Mouse (Mus musculus): ENCODE results near the gene Gm28042. TPM values are rescaled to one million over a fixed set of nuclear protein-coding genes. Genes with fewer than 3 reads are reported as not detected.
A peak's percentile ranks its signal among the peaks of the same experiment; 100 is the strongest.

Gm28042 gene
- polyA plus RNA-seq, 1 experiment: 0.01 TPM

- TF ChIP-seq TAL1 (IDR thresholded peaks at IDR 0.05; ENCODE audit: low read length) (no peak), GATA1 (IDR thresholded peaks at IDR 0.05; ENCODE audit: low read length) (no peak)
- no peaks in the 10 kb centered on the region for H3K9me3 ChIP-seq (ENCODE audit: control insufficient read depth, low read length)
- no peak overlapping the region for H3K4me3 ChIP-seq (replicated peaks)
Measured at GRCm38 (mm10) chr2:120007680-120008210, 19.5 kb upstream of the Gm28042 start.

DNA sequence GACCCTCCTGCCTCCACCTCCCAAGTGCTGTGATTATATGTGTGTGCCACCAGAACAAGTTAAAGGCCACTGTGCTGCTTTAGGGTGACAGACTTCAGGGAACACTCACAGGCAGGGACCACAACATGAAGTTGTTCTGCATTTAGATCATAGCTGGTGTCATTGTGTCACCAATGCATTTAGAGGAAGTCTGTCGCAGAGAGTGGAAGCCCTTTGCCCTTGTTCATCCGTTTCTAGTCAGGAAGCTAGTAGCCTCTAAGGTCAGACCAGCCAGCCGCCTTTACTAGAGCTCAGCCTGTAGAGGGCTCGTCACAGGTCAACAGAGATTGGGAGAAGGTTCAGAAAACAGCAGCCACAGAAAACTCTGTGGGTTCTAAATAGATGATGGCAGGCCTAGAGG lies 18.6 kb upstream of the Gm28042 start:
- Histone ChIP-seq H3K4me3 (replicated peaks) (no peak overlapping the region), H3K36me3 (ENCODE audit: control insufficient read depth) (no peaks in the 10 kb centered on the region), H3K27me3 (ENCODE audit: control insufficient read depth) (no peaks in the 10 kb centered on the region), H3K9me3 (ENCODE audit: control insufficient read depth, low read length) (no peaks in the 10 kb centered on the region), H3K4me1 (ENCODE audit: control insufficient read depth) (peaks cover 7% of the 10 kb centered on the region; the same call in 1 of the 2 replicates)
- TF ChIP-seq TAL1 (IDR thresholded peaks at IDR 0.05; ENCODE audit: low read length) (no peak), GATA1 (IDR thresholded peaks at IDR 0.05; ENCODE audit: low read length) (no peak)

More at GRCm38 (mm10) chr2:120007680-120008210, 19.5 kb upstream of the Gm28042 start:
- Histone ChIP-seq H3K4me1 (ENCODE audit: control insufficient read depth) (peaks cover under 1% of the 10 kb centered on the region; the same call in 1 of the 2 replicates), H3K36me3 (ENCODE audit: control insufficient read depth) (no peaks in the 10 kb centered on the region), H3K27me3 (ENCODE audit: control insufficient read depth) (no peaks in the 10 kb centered on the region)

- H3K9me3 ChIP-seq (ENCODE audit: control insufficient read depth, low read length): no peaks in the 10 kb centered on the region
- H3K36me3 ChIP-seq (ENCODE audit: control insufficient read depth): no peaks in the 10 kb centered on the region; the same call in 1 of the 2 replicates
- H3K27me3 ChIP-seq (ENCODE audit: control insufficient read depth): no peaks in the 10 kb centered on the region
- peaks cover 22% of the 10 kb centered on the region for H3K4me1 ChIP-seq (ENCODE audit: control insufficient read depth)
- no peak overlapping the region for H3K4me3 ChIP-seq (replicated peaks)
- no peak for TF ChIP-seq TAL1 (IDR thresholded peaks at IDR 0.05; ENCODE audit: low read length)
- TF ChIP-seq GATA1 (IDR thresholded peaks at IDR 0.05; ENCODE audit: low read length): no peak
Measured at GRCm38 (mm10) chr2:120011462-120012200, 15.7 kb upstream of the Gm28042 start.

- H3K9me3 ChIP-seq (ENCODE audit: control insufficient read depth, low read length): no peaks in the 10 kb centered on the region
- H3K4me3 ChIP-seq (replicated peaks): no peak overlapping the region
- H3K27me3 ChIP-seq (ENCODE audit: control insufficient read depth): no peaks in the 10 kb centered on the region
- H3K4me1 ChIP-seq (ENCODE audit: control insufficient read depth): peaks cover 26% of the 10 kb centered on the region
- TF ChIP-seq GATA1 (IDR thresholded peaks at IDR 0.05; ENCODE audit: low read length) (no peak), TAL1 (IDR thresholded peaks at IDR 0.05; ENCODE audit: low read length) (no peak)
- H3K36me3 ChIP-seq (ENCODE audit: control insufficient read depth): peaks cover 5% of the 10 kb centered on the region; the same call in 1 of the 2 replicates
Measured at GRCm38 (mm10) chr2:120012924-120013323, 14.4 kb upstream of the Gm28042 start.

- no peak overlapping the region for H3K4me3 ChIP-seq (replicated peaks)
- H3K27me3 ChIP-seq (ENCODE audit: control insufficient read depth): no peaks in the 10 kb centered on the region
- peaks cover 26% of the 10 kb centered on the region for H3K4me1 ChIP-seq (ENCODE audit: control insufficient read depth)
- H3K36me3 ChIP-seq (ENCODE audit: control insufficient read depth): peaks cover 8% of the 10 kb centered on the region
- no peaks in the 10 kb centered on the region for H3K9me3 ChIP-seq (ENCODE audit: control insufficient read depth, low read length)
- no peak for TF ChIP-seq GATA1 (IDR thresholded peaks at IDR 0.05; ENCODE audit: low read length)
Measured at GRCm38 (mm10) chr2:120013831-120014486, 13.3 kb upstream of the Gm28042 start.

DNA sequence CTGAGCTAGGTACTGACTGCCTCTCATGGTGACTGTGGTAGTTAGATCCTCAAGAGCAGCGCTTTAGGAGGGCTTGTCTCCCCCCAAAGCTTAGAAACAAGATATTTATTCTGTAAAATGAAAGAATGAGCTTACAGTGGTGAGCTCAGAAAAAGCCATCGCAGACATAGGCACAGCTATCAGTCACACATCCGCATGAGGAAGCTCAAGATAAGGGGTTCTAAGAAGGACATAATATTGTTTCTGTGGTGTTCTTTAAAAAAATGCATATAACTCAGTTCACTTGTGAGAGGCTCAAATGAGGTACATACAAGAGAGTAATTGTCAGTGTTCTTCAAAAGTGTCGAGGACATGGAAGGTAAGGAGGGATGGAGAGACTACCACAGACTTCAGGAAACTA lies 11.4 kb upstream of the Gm28042 start:
- Histone ChIP-seq H3K4me3 (replicated peaks) (no peak overlapping the region), H3K27me3 (ENCODE audit: control insufficient read depth) (no peaks in the 10 kb centered on the region), H3K9me3 (ENCODE audit: control insufficient read depth, low read length) (no peaks in the 10 kb centered on the region), H3K36me3 (ENCODE audit: control insufficient read depth) (peaks cover 12% of the 10 kb centered on the region), H3K4me1 (ENCODE audit: control insufficient read depth) (peaks cover 26% of the 10 kb centered on the region)
- TF ChIP-seq TAL1 (IDR thresholded peaks at IDR 0.05; ENCODE audit: low read length): no peak
- no peak for TF ChIP-seq GATA1 (IDR thresholded peaks at IDR 0.05; ENCODE audit: low read length)

GRCm38 (mm10) chr2:120017599-120017998 lies 9.7 kb upstream of the Gm28042 start:
- H3K9me3 ChIP-seq (ENCODE audit: control insufficient read depth, low read length): no peaks in the 10 kb centered on the region

GRCm38 (mm10) chr2:120024337-120024736 lies 3.0 kb upstream of the Gm28042 start:
- Histone ChIP-seq H3K9me3 (ENCODE audit: control insufficient read depth, low read length) (no peaks in the 10 kb centered on the region), H3K36me3 (ENCODE audit: control insufficient read depth) (peaks cover 13% of the 10 kb centered on the region)
- TF ChIP-seq GATA1 (IDR thresholded peaks at IDR 0.05; ENCODE audit: low read length) (no peak), TAL1 (IDR thresholded peaks at IDR 0.05; ENCODE audit: low read length) (no peak)

More at GRCm38 (mm10) chr2:120017599-120017998, 9.7 kb upstream of the Gm28042 start:
- peaks cover 26% of the 10 kb centered on the region for H3K4me1 ChIP-seq (ENCODE audit: control insufficient read depth)
- H3K36me3 ChIP-seq (ENCODE audit: control insufficient read depth): peaks cover 17% of the 10 kb centered on the region
- no peak overlapping the region for H3K4me3 ChIP-seq (replicated peaks)
- no peaks in the 10 kb centered on the region for H3K27me3 ChIP-seq (ENCODE audit: control insufficient read depth)
- TF ChIP-seq GATA1 (IDR thresholded peaks at IDR 0.05; ENCODE audit: low read length) (no peak), TAL1 (IDR thresholded peaks at IDR 0.05; ENCODE audit: low read length) (no peak)

GRCm38 (mm10) chr2:120027950-120028331 lies 648 bp downstream of the Gm28042 start:
- peaks cover 25% of the 10 kb centered on the region for H3K36me3 ChIP-seq (ENCODE audit: control insufficient read depth)
- no peaks in the 10 kb centered on the region for H3K27me3 ChIP-seq (ENCODE audit: control insufficient read depth)
- H3K4me1 ChIP-seq (ENCODE audit: control insufficient read depth): peaks cover 33% of the 10 kb centered on the region
- H3K9me3 ChIP-seq (ENCODE audit: control insufficient read depth, low read length): no peaks in the 10 kb centered on the region
- H3K4me3 ChIP-seq (replicated peaks): peak overlapping the region; percentile 83
- no peak for TF ChIP-seq TAL1 (IDR thresholded peaks at IDR 0.05; ENCODE audit: low read length)
- TF ChIP-seq GATA1 (IDR thresholded peaks at IDR 0.05; ENCODE audit: low read length): no peak

More at GRCm38 (mm10) chr2:120024337-120024736, 3.0 kb upstream of the Gm28042 start:
- Histone ChIP-seq H3K27me3 (ENCODE audit: control insufficient read depth) (no peaks in the 10 kb centered on the region), H3K4me1 (ENCODE audit: control insufficient read depth) (peaks cover 23% of the 10 kb centered on the region), H3K4me3 (replicated peaks) (no peak overlapping the region)
